Mouse (Mus musculus) G1E (cell line): Measurements from ENCODE around the gene Crlf1.

Experiments used
- CTCF ChIP-seq: IDR thresholded peaks from 2 replicates; pipeline ENCODE4 v1.5.1; 2012; ENCODE audit warnings: low read depth, low read length, inconsistent platforms, mixed read lengths
- GATA1 ChIP-seq: IDR thresholded peaks from 2 replicates; pipeline ENCODE4 v1.6.1; 2012; ENCODE audit warnings: borderline replicate concordance, low read length, inconsistent platforms, mixed read lengths

DNA sequence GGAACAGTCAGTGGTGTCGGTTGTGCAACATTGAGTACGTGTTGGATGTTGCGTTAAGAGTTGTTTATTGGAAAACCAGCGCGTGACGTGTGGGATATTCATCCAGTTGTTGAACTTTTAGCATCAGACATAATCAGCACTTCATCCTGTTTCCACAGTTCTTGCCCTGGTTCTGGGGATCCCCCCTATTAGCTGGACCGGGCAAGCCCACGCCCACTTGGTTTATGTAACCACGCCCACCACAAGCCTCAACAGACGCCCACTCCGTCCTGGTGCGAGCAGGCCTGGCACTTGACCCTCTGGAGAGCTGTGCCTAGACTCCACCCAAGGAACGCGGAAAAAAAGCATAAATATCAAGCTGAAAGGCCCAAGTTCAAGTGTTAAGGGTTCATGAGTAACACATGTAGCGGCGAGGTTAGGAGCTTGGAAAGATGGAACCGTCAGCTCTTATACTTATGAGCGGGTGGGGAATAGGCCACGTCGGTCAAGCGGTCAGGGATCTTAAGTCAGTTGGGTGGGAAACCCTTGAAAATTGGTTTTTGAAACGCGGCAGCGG, 45.1 kb downstream of the Crlf1 start:
- TF ChIP-seq GATA1 (no peak), CTCF (no peak)
